Mouse (Mus musculus): Measurements from ENCODE around the gene Scn4b.

DNA sequence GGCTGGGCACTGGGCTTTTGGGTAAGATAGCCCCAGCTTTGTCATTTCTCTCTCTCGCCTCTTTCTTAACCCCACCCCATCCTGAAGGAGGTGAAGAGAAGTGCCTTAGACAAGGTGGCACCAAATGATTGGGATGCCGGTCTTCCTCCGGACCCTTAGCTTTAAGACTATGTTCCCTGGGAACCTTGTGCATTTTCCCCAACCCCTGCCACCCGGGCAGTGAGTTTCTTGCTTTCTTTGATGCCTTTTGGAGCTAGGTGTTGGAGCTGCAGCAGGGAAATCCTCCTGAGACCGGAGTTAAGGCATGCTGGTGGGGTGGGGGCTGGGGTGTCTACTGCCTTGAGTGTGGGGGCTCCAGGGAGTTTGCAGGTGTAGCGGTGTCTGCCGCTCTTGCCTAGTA, 887 bp downstream of the Scn4b start:
- TF ChIP-seq POLR2A (IDR thresholded peaks at IDR 0.05; ENCODE audit: control insufficient read depth, low read depth, low read length) (no peak), CTCF (IDR thresholded peaks at IDR 0.05; ENCODE audit: control insufficient read depth, insufficient read depth, insufficient replicate concordance, low read depth, low read length) (no peak)
